Mouse (Mus musculus): ENCODE data around the gene Tbc1d22a.

The Tbc1d22a gene

GRCm38 (mm10) chr15:86439015-86439796 lies 224.9 kb downstream of the Tbc1d22a start:
- no peak for DNase-seq (ENCODE audit: low read depth, low spot score)

- DNase-seq (ENCODE audit: low read depth, low spot score), result no peak
These were observed 230.0 kb downstream of the Tbc1d22a start for GRCm38 (mm10) chr15:86444271-86444670.

DNA sequence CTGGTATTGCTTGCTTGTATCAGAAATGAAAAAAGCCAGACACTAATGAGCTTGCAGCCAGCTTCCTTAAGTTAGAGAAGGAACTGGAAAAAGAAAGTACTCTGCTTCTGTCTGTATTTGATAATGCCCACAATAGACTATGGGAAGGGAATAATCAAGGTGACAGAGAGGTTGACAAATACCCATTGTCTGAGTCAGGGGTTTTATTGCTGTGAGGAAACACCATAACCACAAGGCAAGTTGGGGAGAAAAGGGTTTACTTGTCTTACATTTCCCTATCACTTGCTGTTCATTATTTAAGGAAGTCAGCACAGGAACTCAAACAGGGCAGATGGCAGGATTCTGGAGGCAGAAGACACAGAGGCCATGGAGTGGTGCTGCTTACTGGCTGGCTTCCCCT lies 231.8 kb downstream of the Tbc1d22a start:
- no peak for DNase-seq (ENCODE audit: low read depth, low spot score)

- DNase-seq (ENCODE audit: low read depth, low spot score), result no peak
These were observed 233.0 kb downstream of the Tbc1d22a start for GRCm38 (mm10) chr15:86447251-86447650.

- DNase-seq (ENCODE audit: low read depth, low spot score), result no peak
These were observed 235.0 kb downstream of the Tbc1d22a start for GRCm38 (mm10) chr15:86449236-86449635.

DNA sequence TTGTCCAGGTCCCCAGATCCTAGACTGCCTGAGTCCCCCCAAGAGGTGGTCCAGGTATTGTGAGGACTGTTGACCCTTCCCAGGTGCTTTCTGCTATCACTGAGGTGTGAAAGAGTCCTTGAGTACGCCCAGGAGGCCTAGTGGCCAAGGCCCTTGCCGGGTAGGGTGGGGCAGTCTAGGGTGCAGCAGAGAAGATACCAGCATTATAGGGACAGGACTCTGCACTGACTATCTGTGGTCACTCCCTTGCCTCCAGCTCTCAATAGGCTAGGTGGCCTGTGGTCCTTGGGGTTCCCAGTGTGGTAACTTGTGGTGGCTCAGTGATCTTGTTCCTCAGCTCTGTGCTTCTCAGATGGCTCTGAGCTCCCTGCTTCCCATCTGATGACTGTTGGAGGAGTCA lies 235.5 kb downstream of the Tbc1d22a start:
- DNase-seq (ENCODE audit: low read depth, low spot score), result no peak

GRCm38 (mm10) chr15:86459413-86459812 lies 245.2 kb downstream of the Tbc1d22a start:
- DNase-seq (ENCODE audit: low read depth, low spot score), result no peak

DNA sequence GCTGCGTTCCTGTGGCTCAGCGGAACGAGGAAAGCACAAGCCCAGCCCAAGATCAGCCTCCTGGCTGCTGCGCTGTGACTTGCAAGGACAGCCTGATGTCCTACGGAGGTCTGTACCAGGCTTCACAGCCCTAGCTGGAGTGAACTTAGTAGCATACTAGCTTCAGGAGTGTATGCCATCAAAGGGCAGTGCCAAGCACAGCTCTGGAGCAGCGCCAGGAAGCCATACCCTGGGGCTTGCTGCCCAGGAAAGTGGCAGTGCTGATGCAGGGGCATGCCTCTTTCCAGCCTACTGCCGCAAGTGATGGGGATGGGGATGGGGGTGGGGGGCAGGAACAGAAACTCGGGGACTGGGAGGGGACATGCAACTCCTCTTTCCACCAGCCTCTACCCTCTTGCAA lies 248.4 kb downstream of the Tbc1d22a start:
- DNase-seq (ENCODE audit: low read depth, low spot score), result no peak

DNA sequence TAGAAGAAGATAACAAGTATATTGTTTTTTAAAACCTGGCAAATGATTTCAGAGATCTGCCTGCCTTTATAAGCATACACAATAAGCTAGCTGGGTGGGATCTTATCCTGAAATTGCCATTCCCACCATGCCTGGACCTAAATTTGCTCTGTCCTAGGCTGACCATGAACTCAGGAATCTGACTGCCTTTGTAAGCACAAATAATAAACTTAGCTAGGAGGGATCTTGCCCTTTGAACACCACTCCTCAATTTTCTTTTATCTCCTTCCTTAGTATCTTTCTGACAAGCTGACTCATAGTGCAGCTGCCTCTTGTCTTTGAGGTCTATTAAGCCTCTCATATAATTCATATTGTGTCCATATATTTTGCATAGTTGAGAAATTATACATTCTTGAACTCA lies 253.8 kb downstream of the Tbc1d22a start:
- DNase-seq (ENCODE audit: low read depth, low spot score), result no peak

GRCm38 (mm10) chr15:86471136-86471535 lies 256.9 kb downstream of the Tbc1d22a start:
- no peak for DNase-seq (ENCODE audit: low read depth, low spot score)

DNA sequence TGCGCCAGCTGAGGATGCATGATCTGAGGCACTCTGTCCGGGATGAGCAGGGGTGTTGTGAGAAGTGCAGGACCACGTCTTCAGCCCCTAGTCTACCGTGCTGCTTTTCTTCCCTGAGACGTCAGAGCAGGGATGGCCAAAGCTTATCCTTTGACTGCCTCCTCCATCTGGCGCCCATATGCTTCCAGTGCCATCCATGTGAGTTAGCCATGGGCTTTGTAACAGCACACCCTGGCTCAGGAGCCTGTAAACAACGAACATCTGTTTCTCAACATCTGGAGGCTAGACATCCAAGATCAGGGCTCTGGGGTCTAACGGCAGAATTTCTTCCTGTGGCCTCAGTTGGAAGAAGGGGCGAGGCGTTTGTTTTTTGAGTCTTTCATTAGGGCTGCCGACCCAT lies 259.2 kb downstream of the Tbc1d22a start:
- no peak for DNase-seq (ENCODE audit: low read depth, low spot score)

DNA sequence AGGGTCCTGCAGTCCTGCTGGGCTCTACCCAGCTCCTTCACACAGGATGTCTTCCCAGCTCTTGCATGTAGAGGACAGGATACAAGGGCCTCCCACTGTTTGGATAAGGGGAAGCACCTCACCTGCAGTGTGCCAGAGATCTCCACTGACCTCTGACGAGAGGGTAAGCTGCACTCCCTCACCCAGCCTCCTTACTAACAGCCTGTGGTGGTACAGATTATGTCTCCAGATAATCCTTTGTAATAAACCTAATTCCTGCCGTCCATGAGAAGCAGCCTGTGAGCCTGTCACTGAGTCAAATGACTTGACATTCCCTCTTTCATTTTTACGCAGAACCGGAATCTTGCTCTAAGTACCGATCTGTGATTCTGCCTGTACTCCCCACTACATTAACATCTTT lies 260.7 kb downstream of the Tbc1d22a start:
- no peak for DNase-seq (ENCODE audit: low read depth, low spot score)

- DNase-seq (ENCODE audit: low read depth, low spot score), result no peak
These were observed 262.2 kb downstream of the Tbc1d22a start for GRCm38 (mm10) chr15:86476483-86476882.

DNA sequence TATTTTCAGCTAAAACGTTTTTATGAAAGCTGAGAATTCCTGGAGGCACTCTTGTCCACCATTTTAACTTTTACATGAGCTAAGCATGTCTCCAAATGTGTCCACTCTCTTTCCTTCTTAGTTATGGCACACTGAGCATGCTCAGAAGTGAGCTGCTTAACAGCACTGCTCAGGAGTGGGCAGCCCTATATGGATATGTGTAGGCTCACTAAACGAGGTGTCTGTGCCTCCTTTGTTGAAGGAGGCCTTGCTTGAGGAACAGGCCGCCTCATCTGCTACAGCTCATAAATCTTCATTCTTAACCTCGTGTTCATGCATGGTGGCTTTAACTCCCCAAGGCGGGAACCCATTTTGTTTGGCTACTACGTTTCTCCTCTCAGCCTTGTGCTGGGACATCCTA lies 262.8 kb downstream of the Tbc1d22a start:
- no peak for DNase-seq (ENCODE audit: low read depth, low spot score)

- no peak for DNase-seq (ENCODE audit: low read depth, low spot score)
These were observed 263.3 kb downstream of the Tbc1d22a start for GRCm38 (mm10) chr15:86477471-86477992.

GRCm38 (mm10) chr15:86478685-86479502 lies 264.6 kb downstream of the Tbc1d22a start:
- DNase-seq (ENCODE audit: low read depth, low spot score), result no peak

DNA sequence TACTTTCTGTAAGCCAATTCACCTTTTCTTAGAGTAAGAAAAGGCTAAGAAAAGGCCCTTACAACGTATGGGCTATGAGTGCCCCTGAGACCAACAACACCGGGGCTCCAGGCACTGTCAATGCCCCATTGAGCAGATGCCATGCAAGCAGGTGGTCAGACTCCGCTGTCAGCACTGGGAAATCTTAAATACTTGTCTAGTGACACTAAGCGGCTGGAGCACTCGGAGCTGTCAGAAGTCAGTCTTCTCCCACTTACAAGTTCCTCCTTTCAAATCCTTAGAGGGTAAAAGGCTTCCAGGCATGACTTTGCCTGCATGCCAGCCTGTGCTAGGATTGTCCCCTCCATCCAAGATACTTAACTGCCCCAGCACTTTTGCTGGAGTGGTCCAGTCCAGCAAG lies 268.1 kb downstream of the Tbc1d22a start:
- no peak for DNase-seq (ENCODE audit: low read depth, low spot score)

- no peak for DNase-seq (ENCODE audit: low read depth, low spot score)
These were observed 271.6 kb downstream of the Tbc1d22a start for GRCm38 (mm10) chr15:86485815-86486214.

GRCm38 (mm10) chr15:86487359-86487758 lies 273.1 kb downstream of the Tbc1d22a start:
- DNase-seq (ENCODE audit: low read depth, low spot score), result no peak

GRCm38 (mm10) chr15:86491434-86492099 lies 277.3 kb downstream of the Tbc1d22a start:
- DNase-seq (ENCODE audit: low read depth, low spot score), result no peak

GRCm38 (mm10) chr15:86492636-86493035 lies 278.4 kb downstream of the Tbc1d22a start:
- DNase-seq (ENCODE audit: low read depth, low spot score), result no peak

GRCm38 (mm10) chr15:86496209-86496608 lies 281.9 kb downstream of the Tbc1d22a start:
- DNase-seq (ENCODE audit: low read depth, low spot score), result no peak

Data from c-Kit-negative CD71-positive TER-119-positive erythroid progenitor cells, embryonic 14.5 days (primary cell).